Comparison of ENCODE assay signal across 19 mouse cellular contexts in genomic region chr17:94144298-94144697, GRCm38 (mm10).
"Had no signal": no experiment of that assay in that cellular context is flagged by ENCODE, and none has a peak within 500 bp of the region (broad histone marks: within the 10 kb centered on the region; RNA-seq: fewer than 3 reads in every experiment).

No protein-coding gene starts in this region.

- H3K4me1 ChIP-seq: liver, embryonic 15.5 days; lung, embryonic 15.5 days; midbrain, embryonic 10.5 days; midbrain, embryonic 12.5 days; neural tube, embryonic 12.5 days; stomach, embryonic 15.5 days had no signal

- H3K9me3 ChIP-seq: liver, embryonic 15.5 days; lung, embryonic 15.5 days; midbrain, embryonic 10.5 days; midbrain, embryonic 12.5 days; neural tube, embryonic 12.5 days; stomach, embryonic 15.5 days had no signal

- H3K4me3 ChIP-seq: liver, embryonic 15.5 days; lung, embryonic 15.5 days; midbrain, embryonic 10.5 days; midbrain, embryonic 12.5 days; myocyte; neural tube, embryonic 12.5 days; stomach, embryonic 15.5 days had no signal

- H3K27me3 ChIP-seq: liver, embryonic 15.5 days; lung, embryonic 15.5 days; midbrain, embryonic 12.5 days; neural tube, embryonic 12.5 days; stomach, embryonic 15.5 days had no signal

- DNase-seq: liver, postnatal 0 days; lung, adult 2 months; lung, postnatal 14 days; lung, postnatal 36 days; midbrain, embryonic 14.5 days; right cerebral cortex, postnatal 14 days; thymus, adult 2 months; thymus, postnatal 25 days; thymus, postnatal 4 days had no signal

- H3K27ac ChIP-seq: liver, embryonic 15.5 days; lung, embryonic 15.5 days; midbrain, embryonic 10.5 days; midbrain, embryonic 12.5 days; neural tube, embryonic 12.5 days; stomach, embryonic 15.5 days; stomach, postnatal 0 days had no signal

- H3K9ac ChIP-seq: liver, embryonic 15.5 days; liver, postnatal 0 days; lung, embryonic 15.5 days; midbrain, embryonic 12.5 days; neural tube, embryonic 12.5 days; stomach, embryonic 15.5 days had no signal

- ATAC-seq: liver, postnatal 0 days; lung, postnatal 0 days; midbrain, embryonic 16.5 days had no signal

- H3K4me2 ChIP-seq: liver, embryonic 15.5 days; lung, embryonic 15.5 days; midbrain, embryonic 12.5 days; neural tube, embryonic 12.5 days; stomach, embryonic 15.5 days had no signal

- H3K36me3 ChIP-seq: liver, embryonic 15.5 days; lung, embryonic 15.5 days; midbrain, embryonic 10.5 days; midbrain, embryonic 12.5 days; neural tube, embryonic 12.5 days; stomach, embryonic 15.5 days had no signal
